Mouse (Mus musculus) ES-E14 (cell line): ENCODE data around the gene Ubtd2. TPM values are rescaled to one million over a fixed set of nuclear protein-coding genes. Genes with fewer than 3 reads are reported as not detected.

Experiments
- DNase-seq: peaks from one replicate; pipeline ENCODE4 v3.0.0-alpha.2; 2013; ENCODE audit warnings: low read depth, low spot score
- H3K27ac ChIP-seq: 2 replicates; pipeline ENCODE4 v1.5.1; 2012; ENCODE audit warnings: low read depth, mild to moderate bottlenecking, low read length, moderate library complexity, mixed read lengths; ENCODE audit not compliant: poor library complexity, insufficient read depth, severe bottlenecking
- H3K36me3 ChIP-seq: 2 replicates; pipeline ENCODE4 v1.6.1; 2012; ENCODE audit warnings: mild to moderate bottlenecking, low read length, moderate library complexity, mixed read lengths; ENCODE audit not compliant: control insufficient read depth, poor library complexity, insufficient read depth, severe bottlenecking
- H3K4me1 ChIP-seq, 2 experiments: fragments of 150-350 bp in 1 of 2; sonication (generic) in 1 of 2; 2 replicates each; pipeline ENCODE4 v1.6.1; 2012; ENCODE audit warnings: low read length in 2 of 2, mild to moderate bottlenecking in 1 of 2, mixed read lengths in 1 of 2; ENCODE audit not compliant: control insufficient read depth in 2 of 2, insufficient read depth in 2 of 2, poor library complexity in 1 of 2
- H3K4me3 ChIP-seq, 2 experiments: fragments of 150-350 bp in 1 of 2; sonication (generic) in 1 of 2; 2 replicates each; pipeline ENCODE4 v1.5.1; 2012; ENCODE audit warnings: low read length in 2 of 2, low read depth in 1 of 2, mild to moderate bottlenecking in 1 of 2, mixed read lengths in 1 of 2; ENCODE audit not compliant: insufficient read depth in 1 of 2, poor library complexity in 1 of 2, severe bottlenecking in 1 of 2
- H3K9ac ChIP-seq: 2 replicates; pipeline ENCODE4 v1.6.1; 2012; ENCODE audit warnings: low read depth, mild to moderate bottlenecking, low read length, mixed read lengths; ENCODE audit not compliant: poor library complexity, insufficient read depth, severe bottlenecking
- H3K9me3 ChIP-seq: fragments of 150-350 bp; sonication (generic); 2 replicates; pipeline ENCODE4 v1.6.1; 2012; ENCODE audit warnings: low read depth, mild to moderate bottlenecking, low read length; ENCODE audit not compliant: control insufficient read depth, insufficient read depth
- CHD2 ChIP-seq: IDR thresholded peaks from 2 replicates; pipeline ENCODE4 v1.6.1; 2014; ENCODE audit warnings: mild to moderate bottlenecking, low read depth, low read length, inconsistent platforms
- HCFC1 ChIP-seq: IDR thresholded peaks from 2 replicates; pipeline ENCODE4 v1.6.1; 2012; ENCODE audit warnings: low read length, inconsistent platforms, borderline replicate concordance; ENCODE audit not compliant: insufficient read depth
- MAFK ChIP-seq: IDR thresholded peaks from 2 replicates; pipeline ENCODE4 v1.6.1; 2014; ENCODE audit warnings: mild to moderate bottlenecking, low read depth, low read length, inconsistent platforms; ENCODE audit not compliant: insufficient read depth
- ZC3H11A ChIP-seq: IDR thresholded peaks from 2 replicates; pipeline ENCODE4 v1.6.1; 2012; ENCODE audit warnings: low read depth, mild to moderate bottlenecking, inconsistent platforms, low read length, borderline replicate concordance
- ZNF384 ChIP-seq: IDR thresholded peaks from 2 replicates; pipeline ENCODE4 v1.6.1; 2012; ENCODE audit warnings: low read depth, low read length, inconsistent platforms
- in situ Hi-C, 2 experiments: fragments of 600-800 bp; cut with MboI; formaldehyde crosslinking; loops; one replicate each; pipeline ENCODE4 v1.15.1; 2025; ENCODE audit warnings: low sequenced_read_pairs in 2 of 2, inconsistent platforms in 1 of 2; ENCODE audit not compliant: unreplicated experiment in 2 of 2
- total RNA-seq: library from RNA; depleted of rRNA; stranded (reverse); fragments of 300-350 nt; gene quantifications from 2 replicates; pipeline ENCODE4 v1.2.3, GENCODE M21; 2012

The Ubtd2 gene
- total RNA-seq, 1 experiment, result 18.3 TPM

- no peak for DNase-seq
- H3K9me3 ChIP-seq, result no peaks in the 10 kb centered on the region
- H3K27ac ChIP-seq, result no peak overlapping the region; the same call in 1 of the 2 replicates
- no peak overlapping the region for H3K9ac ChIP-seq
- H3K36me3 ChIP-seq, result no peaks in the 10 kb centered on the region; the same call in 1 of the 2 replicates
- no peak overlapping the region for H3K4me3 ChIP-seq
- H3K4me1 ChIP-seq, result no peaks in the 10 kb centered on the region
- TF ChIP-seq MAFK (no peak), CHD2 (no peak), ZC3H11A (no peak), HCFC1 (no peak), ZNF384 (no peak)
- in situ Hi-C loops, result no loop called here
Measured at GRCm38 (mm10) chr11:32545605-32546004, 90.4 kb downstream of the Ubtd2 start.

- TF ChIP-seq ZC3H11A (no peak), ZNF384 (no peak), CHD2 (no peak), MAFK (no peak), HCFC1 (no peak)
- no peak overlapping the region for H3K27ac ChIP-seq
- DNase-seq, result no peak
- no peaks in the 10 kb centered on the region; the same call in 1 of the 2 replicates for H3K36me3 ChIP-seq
- H3K9ac ChIP-seq, result no peak overlapping the region
- H3K4me1 ChIP-seq, result no peaks in the 10 kb centered on the region
- H3K9me3 ChIP-seq, result no peaks in the 10 kb centered on the region
- H3K4me3 ChIP-seq, result no peak overlapping the region
- in situ Hi-C loops, result no loop called here
Measured at GRCm38 (mm10) chr11:32546483-32546882, 91.3 kb downstream of the Ubtd2 start.

DNA sequence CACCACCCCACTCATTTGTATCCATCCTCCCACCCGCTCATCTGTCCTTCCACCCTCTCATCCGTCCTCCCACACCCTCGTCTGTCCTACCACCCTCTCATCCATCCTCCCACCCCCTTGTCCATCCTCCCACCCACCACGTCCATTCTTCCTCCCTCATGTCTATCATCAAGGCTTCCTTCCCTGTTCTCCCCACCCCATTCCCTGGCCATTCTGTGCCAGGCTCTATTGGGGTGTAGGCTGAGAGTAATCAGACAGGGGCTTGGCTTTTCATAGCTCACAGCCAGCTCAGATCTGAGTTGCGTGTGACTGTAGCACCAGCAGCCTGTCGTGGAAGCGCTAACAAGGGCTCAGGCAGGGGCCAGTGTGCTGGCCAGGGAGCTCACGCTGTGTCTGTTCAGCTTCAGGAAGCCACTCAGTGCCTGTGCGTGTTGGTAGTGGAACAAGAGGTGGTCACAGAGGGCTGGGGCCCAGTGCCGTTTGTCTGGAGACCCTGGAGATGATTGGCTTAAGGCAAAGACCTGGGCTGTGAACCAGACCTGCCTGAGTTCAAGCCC lies 92.3 kb downstream of the Ubtd2 start:
- no peak for DNase-seq
- TF ChIP-seq MAFK (no peak), ZNF384 (no peak), ZC3H11A (no peak), HCFC1 (no peak), CHD2 (no peak)
- no peak overlapping the region for H3K4me3 ChIP-seq
- no peak overlapping the region for H3K9ac ChIP-seq
- H3K36me3 ChIP-seq, result no peaks in the 10 kb centered on the region; the same call in 1 of the 2 replicates
- no peaks in the 10 kb centered on the region for H3K4me1 ChIP-seq
- H3K9me3 ChIP-seq, result no peaks in the 10 kb centered on the region
- H3K27ac ChIP-seq, result no peak overlapping the region
- in situ Hi-C loops, result no loop called here

DNA sequence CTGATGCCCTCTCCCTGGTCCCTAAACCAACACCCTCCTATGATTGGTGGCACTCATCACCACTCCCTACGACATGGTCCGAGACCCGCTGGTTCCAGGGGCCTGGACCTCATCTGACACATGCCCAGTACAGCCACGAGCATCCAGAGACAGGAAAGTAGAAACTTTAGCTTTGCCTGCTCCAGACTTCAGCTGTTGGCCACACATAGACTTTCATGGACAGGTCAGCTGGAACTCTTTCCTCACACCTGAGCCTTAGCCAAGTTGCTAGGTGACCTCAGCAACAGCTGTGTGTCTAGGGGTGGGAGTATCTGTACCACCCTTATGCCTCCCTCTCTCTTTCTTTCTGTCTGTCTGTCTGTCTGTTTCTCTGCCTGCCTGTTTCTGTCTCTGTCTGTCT lies 93.1 kb downstream of the Ubtd2 start:
- Histone ChIP-seq H3K36me3 (no peaks in the 10 kb centered on the region; the same call in 1 of the 2 replicates), H3K4me1 (no peaks in the 10 kb centered on the region), H3K4me3 (no peak overlapping the region), H3K27ac (no peak overlapping the region), H3K9ac (no peak overlapping the region), H3K9me3 (no peaks in the 10 kb centered on the region)
- TF ChIP-seq MAFK, result no peak
- no peak for TF ChIP-seq HCFC1
- DNase-seq, result no peak
- in situ Hi-C loops, result no loop called here

GRCm38 (mm10) chr11:32549236-32549635 lies 94.1 kb downstream of the Ubtd2 start:
- TF ChIP-seq MAFK (no peak), CHD2 (no peak), ZNF384 (no peak), HCFC1 (no peak), ZC3H11A (no peak)
- DNase-seq, result no peak
- no peaks in the 10 kb centered on the region for H3K9me3 ChIP-seq
- peaks cover 0 to 3% of the 10 kb centered on the region in 2 experiments; a peak in 1 of 4 replicates for H3K4me1 ChIP-seq
- no peaks in the 10 kb centered on the region for H3K36me3 ChIP-seq
- H3K27ac ChIP-seq, result no peak overlapping the region
- H3K4me3 ChIP-seq, result no peak overlapping the region
- in situ Hi-C loops, result no loop called here
- H3K9ac ChIP-seq, result no peak overlapping the region
